Mouse (Mus musculus) embryonic facial prominence, embryonic 11.5 days (tissue): ENCODE measurements around the gene Dand5. TPM values are rescaled to one million over a fixed set of nuclear protein-coding genes. Genes with fewer than 3 reads are reported as not detected.
A peak's percentile ranks its signal among the peaks of the same experiment; 100 is the strongest.

Experiments used
- ATAC-seq: fragments of 200-750 bp; cut with Nextera tagmentation; replicated peaks from 2 replicates; pipeline ENCODE4 v1.8.0; 2017; ENCODE audit warnings: low read depth; ENCODE audit not compliant: insufficient number of reproducible peaks, low FRiP score, low TSS enrichment
- DNase-seq: peaks from one replicate; pipeline ENCODE4 v3.0.0-alpha.2; 2015; ENCODE audit warnings: low spot score
- H3K27ac ChIP-seq: fragments of 300-500 bp; sonication (generic); replicated peaks from 2 replicates; pipeline ENCODE4 v1.5.1; 2014; ENCODE audit warnings: mild to moderate bottlenecking, low read depth, low read length, control low read depth
- H3K27me3 ChIP-seq: fragments of 300-500 bp; sonication (generic); 2 replicates; pipeline ENCODE4 v1.6.1; 2014; ENCODE audit warnings: mild to moderate bottlenecking, low read length, moderate library complexity, mixed read lengths; ENCODE audit not compliant: control insufficient read depth, insufficient read depth
- H3K36me3 ChIP-seq: fragments of 300-500 bp; sonication (generic); replicated peaks from 2 replicates; pipeline ENCODE4 v1.6.1; 2014; ENCODE audit warnings: low read depth, mild to moderate bottlenecking, low read length, moderate library complexity, mixed read lengths; ENCODE audit not compliant: control insufficient read depth, insufficient read depth
- H3K4me1 ChIP-seq: fragments of 300-500 bp; sonication (generic); 2 replicates; pipeline ENCODE4 v1.6.1; 2014; ENCODE audit warnings: low read length, mixed read lengths; ENCODE audit not compliant: control insufficient read depth, insufficient read depth
- H3K4me2 ChIP-seq: fragments of 300-500 bp; sonication (generic); 2 replicates; pipeline ENCODE4 v1.6.1; 2014; ENCODE audit warnings: low read depth, mild to moderate bottlenecking, control low read depth, low read length, moderate library complexity
- H3K4me3 ChIP-seq: fragments of 300-500 bp; sonication (generic); 2 replicates; pipeline ENCODE4 v1.5.1; 2014; ENCODE audit warnings: low read depth, low read length, control low read depth
- H3K9ac ChIP-seq: fragments of 300-500 bp; sonication (generic); replicated peaks from 2 replicates; pipeline ENCODE4 v1.6.1; 2014; ENCODE audit warnings: mild to moderate bottlenecking, control low read depth, low read length
- H3K9me3 ChIP-seq: fragments of 300-500 bp; sonication (generic); replicated peaks from 2 replicates; pipeline ENCODE4 v1.6.1; 2016; ENCODE audit warnings: mild to moderate bottlenecking, low read length, inconsistent platforms, mixed read lengths; ENCODE audit not compliant: control insufficient read depth
- WGBS: fragments of 180-500 bp; shearing (Covaris S2); extraction: QIAGEN DNeasy Blood & Tissue Kit; methylation state at CpG from one replicate; pipeline ENCODE4 v1.1.7; 2014; 5-methylcytosine and 5-hydroxymethylcytosine counted together
- polyA plus RNA-seq: library from polyadenylated mRNA; unstranded; fragments of >200 nt; fragmentation: Nextera tagmentation; extraction: Ambion mirVana; gene quantifications from 2 replicates; pipeline ENCODE4 v1.2.1, GENCODE M21; 2014

Dand5 gene
- polyA plus RNA-seq, 1 experiment from 2014 or later: 3.6 TPM

- H3K4me1 ChIP-seq: no peaks in the 10 kb centered on the region
- no peaks in the 10 kb centered on the region for H3K9me3 ChIP-seq
- H3K36me3 ChIP-seq: no peaks in the 10 kb centered on the region
- H3K9ac ChIP-seq: no peak overlapping the region
- H3K4me2 ChIP-seq: no peak overlapping the region
- WGBS: 91% methylated on average over 5 of the region's 5 CpGs
- no peak overlapping the region for H3K4me3 ChIP-seq
- DNase-seq: no peak
- no peak for ATAC-seq
- H3K27me3 ChIP-seq: peaks cover 43% of the 10 kb centered on the region
- no peak overlapping the region for H3K27ac ChIP-seq
Observed at GRCm38 (mm10) chr8:84806031-84806430, 16.6 kb downstream of the Dand5 start.

GRCm38 (mm10) chr8:84799999-84800831 lies 22.4 kb downstream of the Dand5 start, which contains the start of gene Nfix:
Nfix (minus strand) TSS chr8:84800344.
- no peaks in the 10 kb centered on the region for H3K9me3 ChIP-seq
- H3K4me2 ChIP-seq: peak within 1 kb of the TSS; percentile 96
- peak within 1 kb of the TSS; percentile 87 for H3K9ac ChIP-seq
- H3K4me1 ChIP-seq: no peaks in the 10 kb centered on the region; the same call in none of the 2 replicates
- 3% methylated on average over 36 of the region's 125 CpGs for WGBS
- ATAC-seq (no peak; the same call in 1 of the 2 replicates), DNase-seq (no peak)
- peaks cover 75% of the 10 kb centered on the region for H3K27me3 ChIP-seq
- peak within 1 kb of the TSS; percentile 63 for H3K4me3 ChIP-seq
- H3K27ac ChIP-seq: no peak within 1 kb of the TSS
- no peaks in the 10 kb centered on the region for H3K36me3 ChIP-seq

GRCm38 (mm10) chr8:84799136-84799931 lies 23.3 kb downstream of the Dand5 start:
- ATAC-seq: no peak
- DNase-seq: no peak
- no peaks in the 10 kb centered on the region for H3K36me3 ChIP-seq
- H3K9me3 ChIP-seq: no peaks in the 10 kb centered on the region
- H3K4me3 ChIP-seq: peak overlapping the region; percentile 63
- peaks cover 83% of the 10 kb centered on the region for H3K27me3 ChIP-seq
- WGBS: 1% methylated on average over 92 of the region's 108 CpGs
- no peak overlapping the region for H3K27ac ChIP-seq
- H3K4me2 ChIP-seq: peak overlapping the region; percentile 96
- H3K9ac ChIP-seq: peak overlapping the region; percentile 87
- H3K4me1 ChIP-seq: no peaks in the 10 kb centered on the region; the same call in none of the 2 replicates

GRCm38 (mm10) chr8:84798446-84799135 lies 24.0 kb downstream of the Dand5 start:
- Histone ChIP-seq H3K27me3 (peaks cover 87% of the 10 kb centered on the region), H3K36me3 (no peaks in the 10 kb centered on the region), H3K4me3 (peak overlapping the region; percentile 63), H3K9me3 (no peaks in the 10 kb centered on the region), H3K27ac (no peak overlapping the region), H3K4me1 (no peaks in the 10 kb centered on the region; the same call in none of the 2 replicates), H3K4me2 (peak overlapping the region; percentile 96), H3K9ac (peak overlapping the region; percentile 87)
- WGBS: 29% methylated on average over 10 of the region's 10 CpGs
- ATAC-seq (no peak), DNase-seq (no peak)

GRCm38 (mm10) chr8:84797971-84798370 lies 24.7 kb downstream of the Dand5 start:
- no peak for DNase-seq
- Histone ChIP-seq H3K9me3 (no peaks in the 10 kb centered on the region), H3K4me3 (no peak overlapping the region), H3K4me1 (no peaks in the 10 kb centered on the region; the same call in none of the 2 replicates), H3K9ac (no peak overlapping the region), H3K27ac (no peak overlapping the region), H3K36me3 (no peaks in the 10 kb centered on the region), H3K27me3 (peaks cover 88% of the 10 kb centered on the region), H3K4me2 (no peak overlapping the region)
- WGBS: 80% methylated on average over 6 of the region's 6 CpGs
- no peak for ATAC-seq

GRCm38 (mm10) chr8:84797256-84797797 lies 25.3 kb downstream of the Dand5 start:
- H3K4me2 ChIP-seq: no peak overlapping the region
- DNase-seq: no peak
- no peaks in the 10 kb centered on the region for H3K9me3 ChIP-seq
- no peaks in the 10 kb centered on the region; the same call in none of the 2 replicates for H3K4me1 ChIP-seq
- H3K9ac ChIP-seq: no peak overlapping the region
- no peak overlapping the region for H3K4me3 ChIP-seq
- peaks cover 86% of the 10 kb centered on the region for H3K27me3 ChIP-seq
- no peak overlapping the region for H3K27ac ChIP-seq
- ATAC-seq: no peak
- 74% methylated on average over 15 of the region's 15 CpGs for WGBS
- H3K36me3 ChIP-seq: no peaks in the 10 kb centered on the region

GRCm38 (mm10) chr8:84794486-84794885 lies 28.1 kb downstream of the Dand5 start:
- no peak overlapping the region for H3K27ac ChIP-seq
- H3K4me3 ChIP-seq: no peak overlapping the region
- no peak for DNase-seq
- 49% methylated on average over 7 of the region's 7 CpGs for WGBS
- ATAC-seq: no peak
- peaks cover 90% of the 10 kb centered on the region for H3K27me3 ChIP-seq
- H3K4me1 ChIP-seq: no peaks in the 10 kb centered on the region; the same call in none of the 2 replicates
- H3K9me3 ChIP-seq: no peaks in the 10 kb centered on the region
- H3K36me3 ChIP-seq: no peaks in the 10 kb centered on the region
- no peak overlapping the region for H3K4me2 ChIP-seq
- no peak overlapping the region for H3K9ac ChIP-seq
